Mouse (Mus musculus): ENCODE measurements around the gene Map4k5. TPM values are rescaled to one million over a fixed set of nuclear protein-coding genes. Genes with fewer than 3 reads are reported as not detected.

Map4k5 gene
- polyA plus RNA-seq, 1 experiment from 2014 or later = 14.2 TPM

DNA sequence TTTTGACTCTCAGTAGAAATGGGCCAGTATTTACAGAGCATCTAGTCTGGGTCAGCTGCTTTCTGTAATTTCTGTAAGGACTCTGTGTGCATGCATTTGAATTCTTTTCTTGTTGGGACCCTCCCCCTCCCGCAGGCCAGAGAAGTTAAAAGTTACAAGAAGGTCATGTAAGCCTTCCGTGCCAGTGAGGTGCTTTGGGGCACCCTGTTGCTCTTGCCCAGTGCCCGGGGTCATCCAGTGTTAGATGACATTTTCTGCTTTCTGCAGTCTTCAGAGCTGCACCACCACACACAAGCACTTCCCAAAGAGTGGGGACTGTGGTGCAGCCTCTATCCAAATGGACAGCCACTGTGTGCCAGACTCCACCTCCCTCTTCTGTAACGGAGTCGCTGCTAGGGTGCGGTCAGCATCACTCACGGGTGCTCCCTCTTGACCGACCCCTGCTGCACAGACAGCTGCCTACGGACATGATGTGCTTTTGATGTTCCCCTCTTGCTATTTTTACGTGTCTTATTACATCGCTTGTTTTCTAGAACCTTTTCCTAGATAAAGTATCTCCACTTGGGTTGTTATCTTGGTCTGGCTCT lies 85.5 kb downstream of the Map4k5 start:
- Histone ChIP-seq H3K27me3 (replicated peaks; ENCODE audit: control insufficient read depth, insufficient read depth, low read length) (no peaks in the 10 kb centered on the region), H3K4me1 (ENCODE audit: control insufficient read depth, insufficient read depth, low read length) (0 out of 2 replicates have a peak, but pooled peaks cover 6% of the 10 kb centered on the region), H3K36me3 (ENCODE audit: control insufficient read depth, insufficient read depth, low read length) (no peaks in the 10 kb centered on the region), H3K4me2 (ENCODE audit: low read depth, low read length) (no peak overlapping the region), H3K9ac (ENCODE audit: low read depth, low read length) (no peak overlapping the region), H3K9me3 (ENCODE audit: control insufficient read depth, low read length) (no peaks in the 10 kb centered on the region), H3K4me3 (ENCODE audit: low read length) (no peak overlapping the region), H3K27ac (ENCODE audit: low read length) (no peak overlapping the region)
- 61% methylated on average over 11 of the region's 11 CpGs for WGBS
- ATAC-seq = no peak

DNA sequence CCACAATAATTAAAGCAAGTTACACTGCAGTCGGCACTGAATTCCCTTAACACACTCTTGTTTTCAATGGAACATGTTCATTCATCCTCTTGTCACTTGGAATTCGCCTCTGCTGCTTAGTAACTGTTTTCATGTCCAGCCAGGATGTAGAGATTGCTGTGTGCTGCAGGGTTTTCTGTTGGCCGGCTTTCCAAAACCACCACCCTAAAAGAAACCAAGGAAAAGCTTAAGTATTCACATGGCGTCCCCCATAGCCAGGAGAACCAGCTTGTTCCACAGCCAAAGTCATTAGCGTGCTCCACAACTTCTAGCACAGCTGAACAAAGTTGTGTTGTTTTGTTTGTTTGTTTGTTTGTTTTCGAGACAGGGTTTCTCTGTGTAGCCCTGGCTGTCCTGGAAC lies 87.9 kb downstream of the Map4k5 start:
- WGBS = 92% methylated on average over 6 of the region's 6 CpGs
- no peak for ATAC-seq
- Histone ChIP-seq H3K27me3 (replicated peaks; ENCODE audit: control insufficient read depth, insufficient read depth, low read length) (no peaks in the 10 kb centered on the region), H3K4me2 (ENCODE audit: low read depth, low read length) (no peak overlapping the region), H3K9me3 (ENCODE audit: control insufficient read depth, low read length) (no peaks in the 10 kb centered on the region), H3K4me1 (ENCODE audit: control insufficient read depth, insufficient read depth, low read length) (0 out of 2 replicates have a peak, but pooled peaks cover 6% of the 10 kb centered on the region), H3K36me3 (ENCODE audit: control insufficient read depth, insufficient read depth, low read length) (no peaks in the 10 kb centered on the region), H3K27ac (ENCODE audit: low read length) (no peak overlapping the region), H3K9ac (ENCODE audit: low read depth, low read length) (no peak overlapping the region), H3K4me3 (ENCODE audit: low read length) (no peak overlapping the region)

DNA sequence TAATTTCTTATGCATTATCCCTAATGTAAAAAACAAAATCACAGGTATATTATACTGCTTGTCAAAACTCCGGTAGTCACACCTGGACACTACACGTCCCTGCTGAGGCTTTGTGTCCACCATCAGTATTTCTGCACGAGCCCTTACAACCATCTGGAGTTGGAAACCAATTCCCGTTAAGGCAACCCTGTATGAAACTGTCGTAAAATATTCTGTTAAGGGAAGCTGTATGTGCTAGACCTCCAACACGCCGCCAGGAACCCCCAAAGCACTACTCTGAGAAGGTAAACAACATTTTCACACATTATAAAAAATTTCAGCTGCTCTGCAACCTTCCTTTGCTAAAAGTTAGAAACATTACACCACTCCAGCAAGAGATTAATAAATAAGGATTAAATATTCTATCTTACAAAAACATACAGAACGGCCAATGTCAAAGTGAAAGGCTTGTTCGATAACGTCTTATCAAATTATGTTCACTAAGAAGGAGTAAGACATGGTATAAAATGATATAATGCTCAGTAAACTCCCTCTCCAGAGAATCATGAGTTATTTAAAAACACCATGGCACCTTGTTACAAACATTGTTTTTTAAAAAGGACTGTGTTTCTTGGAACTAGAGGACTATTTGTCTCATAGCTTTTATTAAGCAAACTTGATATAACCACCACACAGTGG lies 88.5 kb downstream of the Map4k5 start:
- 87% methylated on average over 10 of the region's 10 CpGs for WGBS
- H3K4me2 ChIP-seq (ENCODE audit: low read depth, low read length) = no peak overlapping the region
- H3K4me1 ChIP-seq (ENCODE audit: control insufficient read depth, insufficient read depth, low read length) = 0 out of 2 replicates have a peak, but pooled peaks cover 6% of the 10 kb centered on the region
- no peak overlapping the region for H3K27ac ChIP-seq (ENCODE audit: low read length)
- H3K4me3 ChIP-seq (ENCODE audit: low read length) = no peak overlapping the region
- no peak for ATAC-seq
- no peak overlapping the region for H3K9ac ChIP-seq (ENCODE audit: low read depth, low read length)
- no peaks in the 10 kb centered on the region for H3K36me3 ChIP-seq (ENCODE audit: control insufficient read depth, insufficient read depth, low read length)
- no peaks in the 10 kb centered on the region for H3K9me3 ChIP-seq (ENCODE audit: control insufficient read depth, low read length)
- no peaks in the 10 kb centered on the region for H3K27me3 ChIP-seq (replicated peaks; ENCODE audit: control insufficient read depth, insufficient read depth, low read length)

DNA sequence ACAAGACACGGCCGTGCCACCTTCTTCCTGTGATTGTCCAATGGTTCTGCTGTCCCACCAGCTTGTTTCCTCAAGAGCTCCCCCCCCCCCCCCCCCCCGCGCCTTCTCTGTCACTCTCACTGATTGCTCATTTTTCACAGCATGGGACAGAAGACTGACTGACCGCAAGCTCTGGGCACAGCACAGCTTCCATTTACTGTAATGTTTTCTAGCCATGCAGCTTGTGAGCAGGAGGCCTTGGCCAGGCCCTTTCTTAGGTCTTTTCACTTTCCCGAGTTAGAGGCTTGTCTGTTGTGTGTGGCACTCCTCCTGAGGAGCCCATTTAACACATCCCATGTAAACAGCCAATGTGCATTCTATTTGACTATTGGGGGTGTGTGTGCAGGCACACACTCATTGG lies 89.8 kb downstream of the Map4k5 start:
- no peaks in the 10 kb centered on the region for H3K9me3 ChIP-seq (ENCODE audit: control insufficient read depth, low read length)
- 80% methylated on average over 5 of the region's 6 CpGs for WGBS
- no peaks in the 10 kb centered on the region for H3K27me3 ChIP-seq (replicated peaks; ENCODE audit: control insufficient read depth, insufficient read depth, low read length)
- H3K4me2 ChIP-seq (ENCODE audit: low read depth, low read length) = no peak overlapping the region
- ATAC-seq = no peak
- no peak overlapping the region for H3K4me3 ChIP-seq (ENCODE audit: low read length)
- H3K4me1 ChIP-seq (ENCODE audit: control insufficient read depth, insufficient read depth, low read length) = 0 out of 2 replicates have a peak, but pooled peaks cover 2% of the 10 kb centered on the region
- no peak overlapping the region for H3K27ac ChIP-seq (ENCODE audit: low read length)
- no peak overlapping the region for H3K9ac ChIP-seq (ENCODE audit: low read depth, low read length)
- no peaks in the 10 kb centered on the region for H3K36me3 ChIP-seq (ENCODE audit: control insufficient read depth, insufficient read depth, low read length)

DNA sequence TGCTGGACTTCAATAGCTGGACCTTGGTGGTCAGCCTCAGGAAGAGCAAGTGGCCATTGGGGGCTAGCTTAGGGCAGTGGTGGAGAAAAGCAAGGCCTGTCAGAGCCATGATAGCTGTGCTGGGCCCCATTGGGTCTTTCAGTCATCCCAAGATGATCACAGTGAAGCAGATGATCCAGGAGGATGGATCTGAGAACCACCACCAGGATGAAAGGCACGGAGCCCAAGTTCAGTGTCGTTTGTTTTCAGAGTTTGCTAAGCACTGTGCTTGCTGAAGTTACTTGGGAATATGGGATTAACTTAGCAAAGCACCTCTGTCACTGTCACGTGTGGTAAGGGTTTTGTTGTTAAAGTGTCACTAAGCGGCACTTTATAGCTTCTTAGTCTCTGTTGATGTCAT lies 92.4 kb downstream of the Map4k5 start:
- H3K9me3 ChIP-seq (ENCODE audit: control insufficient read depth, low read length) = no peaks in the 10 kb centered on the region
- no peaks in the 10 kb centered on the region for H3K27me3 ChIP-seq (replicated peaks; ENCODE audit: control insufficient read depth, insufficient read depth, low read length)
- no peaks in the 10 kb centered on the region for H3K36me3 ChIP-seq (ENCODE audit: control insufficient read depth, insufficient read depth, low read length)
- no peak overlapping the region for H3K9ac ChIP-seq (ENCODE audit: low read depth, low read length)
- 81% methylated on average over 4 of the region's 4 CpGs for WGBS
- H3K4me1 ChIP-seq (ENCODE audit: control insufficient read depth, insufficient read depth, low read length) = no peaks in the 10 kb centered on the region
- no peak overlapping the region for H3K4me2 ChIP-seq (ENCODE audit: low read depth, low read length)
- no peak for ATAC-seq
- H3K27ac ChIP-seq (ENCODE audit: low read length) = no peak overlapping the region
- H3K4me3 ChIP-seq (ENCODE audit: low read length) = no peak overlapping the region

DNA sequence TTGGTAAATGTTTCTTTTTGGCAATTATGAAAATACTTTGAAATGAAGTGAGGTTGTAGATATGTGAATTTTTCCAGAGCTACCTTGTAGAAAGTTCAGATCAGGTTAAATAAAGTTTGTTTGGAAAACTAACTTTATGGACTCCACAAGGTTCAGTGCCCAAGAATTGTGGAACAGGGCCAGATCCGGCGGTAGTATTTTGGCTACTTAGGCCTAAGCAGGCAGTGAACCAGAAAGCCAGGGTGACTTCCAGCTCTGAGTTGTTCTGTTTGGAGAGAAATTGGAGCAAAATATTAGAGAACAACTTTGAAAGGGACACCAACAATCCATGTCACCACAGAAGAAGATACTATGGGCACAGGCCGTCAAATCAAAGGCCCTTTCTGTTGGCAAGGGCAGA lies 96.7 kb downstream of the Map4k5 start:
- Histone ChIP-seq H3K36me3 (ENCODE audit: control insufficient read depth, insufficient read depth, low read length) (no peaks in the 10 kb centered on the region), H3K27me3 (replicated peaks; ENCODE audit: control insufficient read depth, insufficient read depth, low read length) (no peaks in the 10 kb centered on the region), H3K4me1 (ENCODE audit: control insufficient read depth, insufficient read depth, low read length) (peaks cover under 1% of the 10 kb centered on the region; the same call in 1 of the 2 replicates), H3K4me3 (ENCODE audit: low read length) (no peak overlapping the region), H3K9me3 (ENCODE audit: control insufficient read depth, low read length) (no peaks in the 10 kb centered on the region), H3K27ac (ENCODE audit: low read length) (no peak overlapping the region), H3K4me2 (ENCODE audit: low read depth, low read length) (no peak overlapping the region), H3K9ac (ENCODE audit: low read depth, low read length) (no peak overlapping the region)
- ATAC-seq = no peak
- WGBS = 92% methylated on average over 3 of the region's 3 CpGs

DNA sequence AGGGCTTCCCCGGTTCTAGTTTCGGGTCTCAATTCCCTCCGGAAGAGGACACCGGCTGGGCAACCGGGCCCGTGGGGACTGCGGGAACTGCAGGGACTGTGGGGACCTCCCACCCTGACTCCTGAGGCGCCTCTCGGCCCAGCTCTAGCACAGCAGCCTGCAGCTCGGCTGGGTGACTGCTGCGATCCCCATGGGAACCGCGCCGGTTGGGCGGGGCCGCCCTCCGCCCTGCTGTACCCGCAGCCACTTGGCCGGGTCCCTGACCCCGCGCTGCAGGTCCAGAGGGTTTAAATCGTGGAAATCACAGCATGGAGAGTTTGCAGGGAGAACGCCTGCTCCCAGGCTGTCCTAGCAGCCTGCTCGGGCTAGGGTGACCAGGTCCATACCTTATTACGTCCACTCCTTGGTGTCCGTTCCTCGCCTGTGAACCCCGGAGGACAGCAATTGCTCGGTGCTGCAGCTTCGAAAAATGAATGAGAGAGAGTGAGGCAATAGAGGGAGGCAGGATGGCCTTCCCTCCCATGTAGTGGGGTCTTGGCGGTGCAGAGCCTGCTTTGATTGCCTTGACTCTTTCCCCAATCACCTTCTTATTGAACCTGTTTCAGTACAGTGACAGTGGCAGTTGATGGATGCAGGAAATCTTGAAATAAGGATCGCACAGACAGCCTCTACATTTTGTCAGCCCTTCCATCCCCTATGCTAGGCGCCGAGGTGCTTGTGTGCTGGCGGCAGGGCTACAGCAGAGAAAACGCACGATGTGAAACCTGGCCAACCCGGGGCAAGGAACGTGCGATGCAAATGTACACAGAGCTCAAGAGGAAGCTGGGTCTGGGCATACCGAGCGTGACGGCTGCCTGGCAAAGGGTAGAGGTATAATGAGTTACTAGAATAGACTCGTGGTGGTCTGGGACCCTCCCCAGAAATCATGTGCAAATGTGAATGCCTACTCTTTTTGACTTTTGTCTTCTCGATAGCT lies 102.2 kb downstream of the Map4k5 start, which contains the start of gene Cdkl1:
Gene Cdkl1, minus strand, starts transcription at position 738 of the 976 bp plus-strand sequence.
- Histone ChIP-seq H3K4me2 (ENCODE audit: low read depth, low read length) (peak within 1 kb of the TSS; percentile 91), H3K27me3 (replicated peaks; ENCODE audit: control insufficient read depth, insufficient read depth, low read length) (0 out of 2 replicates have a peak, but pooled peaks cover 2% of the 10 kb centered on the region), H3K4me3 (ENCODE audit: low read length) (peak within 1 kb of the TSS; percentile 58), H3K9ac (ENCODE audit: low read depth, low read length) (peak within 1 kb of the TSS; percentile 67), H3K36me3 (ENCODE audit: control insufficient read depth, insufficient read depth, low read length) (no peaks in the 10 kb centered on the region), H3K4me1 (ENCODE audit: control insufficient read depth, insufficient read depth, low read length) (peaks cover 5% of the 10 kb centered on the region; the same call in 1 of the 2 replicates), H3K9me3 (ENCODE audit: control insufficient read depth, low read length) (no peaks in the 10 kb centered on the region), H3K27ac (ENCODE audit: low read length) (no peak within 1 kb of the TSS)
- peak; percentile 96 for ATAC-seq
- WGBS = 2% methylated on average over 45 of the region's 45 CpGs

DNA sequence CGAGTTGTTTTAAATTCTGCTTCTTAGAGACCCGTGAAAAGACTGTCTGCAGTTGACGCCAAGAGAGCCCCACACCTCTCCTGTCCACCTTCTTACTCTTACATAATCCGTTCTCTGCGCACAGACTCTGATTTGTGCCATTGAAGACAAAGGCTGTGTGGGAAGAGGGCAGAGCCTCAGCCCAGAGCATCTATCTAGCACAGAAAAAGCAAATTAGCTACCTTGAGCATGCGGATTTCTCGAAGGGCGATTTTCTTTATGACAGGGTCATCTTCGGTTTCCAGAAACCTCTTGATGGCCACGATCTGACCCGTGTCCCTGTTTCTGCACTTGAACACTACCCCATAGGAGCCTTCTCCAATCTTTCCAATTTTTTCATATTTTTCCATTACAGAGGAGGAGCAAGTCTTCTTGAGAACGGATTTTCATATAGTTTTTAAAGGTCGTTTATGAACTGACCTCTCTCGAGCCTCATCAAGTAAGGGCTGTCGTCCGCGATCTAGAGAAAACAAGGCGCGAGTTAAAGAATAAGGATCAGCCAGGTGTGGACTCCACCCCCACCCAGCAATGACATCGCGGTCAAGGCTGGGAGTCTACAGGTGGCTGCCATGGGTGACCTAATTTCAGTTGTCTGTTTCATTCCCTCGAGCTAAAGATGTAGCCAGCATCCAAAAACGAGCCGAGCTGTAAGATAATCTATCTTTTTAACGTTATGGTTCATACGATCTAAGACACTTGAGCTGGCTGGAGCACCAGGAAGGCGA lies 103.1 kb downstream of the Map4k5 start:
- H3K9me3 ChIP-seq (ENCODE audit: control insufficient read depth, low read length) = no peaks in the 10 kb centered on the region
- 0 out of 2 replicates have a peak, but pooled peaks cover 2% of the 10 kb centered on the region for H3K27me3 ChIP-seq (replicated peaks; ENCODE audit: control insufficient read depth, insufficient read depth, low read length)
- no peak overlapping the region for H3K27ac ChIP-seq (ENCODE audit: low read length)
- ATAC-seq = peak; percentile 65
- peak overlapping the region; percentile 58 for H3K4me3 ChIP-seq (ENCODE audit: low read length)
- peak overlapping the region; percentile 67 for H3K9ac ChIP-seq (ENCODE audit: low read depth, low read length)
- H3K36me3 ChIP-seq (ENCODE audit: control insufficient read depth, insufficient read depth, low read length) = no peaks in the 10 kb centered on the region
- H3K4me2 ChIP-seq (ENCODE audit: low read depth, low read length) = peak overlapping the region; percentile 91
- H3K4me1 ChIP-seq (ENCODE audit: control insufficient read depth, insufficient read depth, low read length) = peaks cover 9% of the 10 kb centered on the region; the same call in 1 of the 2 replicates
- WGBS = 36% methylated on average over 27 of the region's 27 CpGs
